Mouse (Mus musculus): Measurements from ENCODE around the gene Qtrt2. TPM values are rescaled to one million over a fixed set of nuclear protein-coding genes. Genes with fewer than 3 reads are reported as not detected.

The Qtrt2 gene
- total and polyA plus RNA-seq, 3 experiments, result 52.1 to 108 (median 60.0) TPM

DNA sequence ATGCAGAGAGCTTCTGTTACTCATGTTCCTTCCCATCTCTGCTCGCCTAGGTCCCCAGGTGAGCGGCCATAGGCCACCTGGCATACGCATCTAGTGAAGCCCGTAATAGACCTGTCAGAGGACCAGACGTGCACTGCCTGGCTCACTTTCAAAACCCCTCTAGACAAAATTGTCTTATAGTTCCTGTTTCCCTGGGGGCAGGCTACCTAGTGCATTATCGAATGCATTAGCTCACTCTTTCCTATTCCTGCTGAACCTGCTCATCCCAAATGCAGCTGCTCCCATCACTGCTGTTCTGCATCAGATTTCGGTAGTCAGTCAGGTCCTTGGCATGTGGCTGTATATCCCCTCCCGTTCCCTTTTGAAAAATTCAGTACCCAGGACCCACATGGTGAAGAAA is 8.2 kb upstream of the Qtrt2 start:
- no peaks in the 10 kb centered on the region for H3K4me1 ChIP-seq (ENCODE audit: control insufficient read depth in 1 of 2, insufficient read depth in 2 of 2)
- H3K4me2 ChIP-seq (ENCODE audit: insufficient read depth, low read depth, poor library complexity, severe bottlenecking), result no peak overlapping the region
- no peak for DNase-seq (ENCODE audit: extremely low read depth)

GRCm38 (mm10) chr16:43933041-43933440 is 6.4 kb upstream of the Qtrt2 start:
- no peak for TF ChIP-seq HCFC1 (IDR thresholded peaks at IDR 0.05; ENCODE audit: low read depth, low read length)
- no peak for TF ChIP-seq RAD21 (IDR thresholded peaks at IDR 0.05; ENCODE audit: low read depth, low read length)
- TF ChIP-seq JUN (IDR thresholded peaks at IDR 0.05; ENCODE audit: insufficient read depth, low read depth, low read length), result no peak
- TF ChIP-seq EP300 (IDR thresholded peaks at IDR 0.05; ENCODE audit: low read length), result no peak
- no peak for TF ChIP-seq MEF2A (IDR thresholded peaks at IDR 0.05; ENCODE audit: borderline replicate concordance, low read depth, low read length)
- no peak for TF ChIP-seq TBP (conservative IDR thresholded peaks at IDR 0.05; ENCODE audit: low read depth, low read length)
- TF ChIP-seq BHLHE40 (IDR thresholded peaks at IDR 0.05; ENCODE audit: low read depth, low read length), result no peak
- TF ChIP-seq RCOR1 (conservative IDR thresholded peaks at IDR 0.05; ENCODE audit: low read depth, low read length), result no peak
- no peak for TF ChIP-seq ZKSCAN1 (IDR thresholded peaks at IDR 0.05; ENCODE audit: borderline replicate concordance, low read depth, low read length)
- TF ChIP-seq SMC3 (IDR thresholded peaks at IDR 0.05; ENCODE audit: low read depth, low read length), result no peak
- TF ChIP-seq PAX5 (IDR thresholded peaks at IDR 0.05; ENCODE audit: low read length), result no peak
- no peak for TF ChIP-seq MAX (IDR thresholded peaks at IDR 0.05; ENCODE audit: low read length)
- TF ChIP-seq ETS1 (conservative IDR thresholded peaks at IDR 0.05; ENCODE audit: low read depth, low read length), result no peak
- Histone ChIP-seq H3K79me2 (replicated peaks; ENCODE audit: control insufficient read depth, extremely low read depth, insufficient read depth, poor library complexity, severe bottlenecking) (no peaks in the 10 kb centered on the region), H3K36me3 (replicated peaks in 1 of 2; ENCODE audit: control insufficient read depth in 1 of 2, insufficient read depth in 1 of 2, low read length in 1 of 2) (peaks cover 0 to 39% of the 10 kb centered on the region in 2 experiments), H3K4me3 (replicated peaks in 1 of 3; ENCODE audit: low read depth in 2 of 3, low read length in 2 of 3, poor library complexity in 1 of 3) (no peak overlapping the region), H3K27ac (ENCODE audit: insufficient read depth, low read depth) (no peak overlapping the region), H3K4me2 (ENCODE audit: insufficient read depth, low read depth, poor library complexity, severe bottlenecking) (no peak overlapping the region), H3K4me1 (ENCODE audit: control insufficient read depth in 1 of 2, insufficient read depth in 2 of 2) (no peaks in the 10 kb centered on the region), H3K9ac (ENCODE audit: insufficient read depth, low read depth) (no peak overlapping the region), H3K9me3 (replicated peaks; ENCODE audit: low read length) (no peaks in the 10 kb centered on the region), H3K27me3 (replicated peaks) (no peaks in the 10 kb centered on the region)
- in situ Hi-C loops (cut with MboI; ENCODE audit: low pct_ligation_motif_present, low pct_unique_long_range_greater_than_20kb, low sequenced_read_pairs), result no loop called here
- no peak for DNase-seq (ENCODE audit: extremely low read depth)
- dilution Hi-C loops (cut with MboI; ENCODE audit: extremely low pct_ligation_motif_present, extremely low pct_unique_long_range_greater_than_20kb, low sequenced_read_pairs), result no loop called here

More for the DNA sequence above, 8.2 kb upstream of the Qtrt2 start:
- Histone ChIP-seq H3K79me2 (replicated peaks; ENCODE audit: control insufficient read depth, extremely low read depth, insufficient read depth, poor library complexity, severe bottlenecking) (no peaks in the 10 kb centered on the region), H3K36me3 (replicated peaks in 1 of 2; ENCODE audit: control insufficient read depth in 1 of 2, insufficient read depth in 1 of 2, low read length in 1 of 2) (peaks cover 3 to 43% of the 10 kb centered on the region in 2 experiments), H3K9me3 (replicated peaks; ENCODE audit: low read length) (no peaks in the 10 kb centered on the region), H3K27ac (ENCODE audit: insufficient read depth, low read depth) (no peak overlapping the region), H3K27me3 (replicated peaks) (no peaks in the 10 kb centered on the region), H3K9ac (ENCODE audit: insufficient read depth, low read depth) (no peak overlapping the region), H3K4me3 (replicated peaks in 1 of 3; ENCODE audit: low read depth in 2 of 3, low read length in 2 of 3, poor library complexity in 1 of 3) (no peak overlapping the region)
- in situ Hi-C loops (cut with MboI; ENCODE audit: low pct_ligation_motif_present, low pct_unique_long_range_greater_than_20kb, low sequenced_read_pairs), result no loop called here
- dilution Hi-C loops (cut with MboI; ENCODE audit: extremely low pct_ligation_motif_present, extremely low pct_unique_long_range_greater_than_20kb, low sequenced_read_pairs), result no loop called here
- no peak for TF ChIP-seq ZNF384 (IDR thresholded peaks at IDR 0.05; ENCODE audit: low read depth, low read length)

DNA sequence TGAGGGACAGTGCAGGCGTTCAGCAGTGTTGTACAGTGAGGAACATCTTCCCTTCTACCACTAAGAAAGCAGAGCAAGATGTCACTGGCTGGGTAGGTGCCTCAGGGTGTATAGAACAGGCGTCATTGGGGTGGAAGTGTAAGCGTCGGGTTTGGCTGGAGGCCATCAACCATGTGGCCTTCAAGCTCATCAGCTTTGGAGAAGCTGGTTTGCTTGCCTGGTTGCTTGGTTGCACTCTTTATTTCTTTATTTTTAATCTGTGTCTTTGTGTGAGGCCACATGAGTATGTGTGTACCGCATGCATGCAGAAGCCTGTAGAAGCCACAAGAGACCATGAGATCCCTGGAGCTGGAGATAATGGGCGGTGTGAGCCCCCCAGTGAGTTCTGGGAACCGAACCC is 5.7 kb upstream of the Qtrt2 start:
- no peak for DNase-seq (ENCODE audit: extremely low read depth)
- no peaks in the 10 kb centered on the region for H3K79me2 ChIP-seq (replicated peaks; ENCODE audit: control insufficient read depth, extremely low read depth, insufficient read depth, poor library complexity, severe bottlenecking)
- H3K4me1 ChIP-seq (ENCODE audit: control insufficient read depth in 1 of 2, insufficient read depth in 2 of 2), result no peaks in the 10 kb centered on the region
- no peaks in the 10 kb centered on the region for H3K27me3 ChIP-seq (replicated peaks)
- H3K36me3 ChIP-seq (replicated peaks in 1 of 2; ENCODE audit: control insufficient read depth in 1 of 2, insufficient read depth in 1 of 2, low read length in 1 of 2), result peaks cover 0 to 37% of the 10 kb centered on the region in 2 experiments
- H3K27ac ChIP-seq (ENCODE audit: insufficient read depth, low read depth), result no peak overlapping the region
- no peak overlapping the region for H3K4me2 ChIP-seq (ENCODE audit: insufficient read depth, low read depth, poor library complexity, severe bottlenecking)
- dilution Hi-C loops (cut with MboI; ENCODE audit: extremely low pct_ligation_motif_present, extremely low pct_unique_long_range_greater_than_20kb, low sequenced_read_pairs) (no loop called here), in situ Hi-C loops (cut with MboI; ENCODE audit: low pct_ligation_motif_present, low pct_unique_long_range_greater_than_20kb, low sequenced_read_pairs) (no loop called here)
- no peaks in the 10 kb centered on the region for H3K9me3 ChIP-seq (replicated peaks; ENCODE audit: low read length)
- no peak overlapping the region for H3K9ac ChIP-seq (ENCODE audit: insufficient read depth, low read depth)
- H3K4me3 ChIP-seq (replicated peaks in 1 of 3; ENCODE audit: low read depth in 2 of 3, low read length in 2 of 3, poor library complexity in 1 of 3), result no peak overlapping the region
- TF ChIP-seq MAX (IDR thresholded peaks at IDR 0.05; ENCODE audit: low read length) (no peak), TCF12 (IDR thresholded peaks at IDR 0.05; ENCODE audit: low read depth, low read length) (no peak), CHD2 (IDR thresholded peaks at IDR 0.05; ENCODE audit: low read length) (no peak), SMC3 (IDR thresholded peaks at IDR 0.05; ENCODE audit: low read depth, low read length) (no peak), ZKSCAN1 (IDR thresholded peaks at IDR 0.05; ENCODE audit: borderline replicate concordance, low read depth, low read length) (no peak), EP300 (IDR thresholded peaks at IDR 0.05; ENCODE audit: low read length) (no peak), ELF1 (IDR thresholded peaks at IDR 0.05; ENCODE audit: low read depth, low read length) (no peak), MAFK (IDR thresholded peaks at IDR 0.05; ENCODE audit: insufficient replicate concordance, low read length) (no peak), MYC (IDR thresholded peaks at IDR 0.05; ENCODE audit: low read depth, low read length) (no peak), KAT2A (IDR thresholded peaks at IDR 0.05; ENCODE audit: insufficient replicate concordance, low read length) (no peak), HCFC1 (IDR thresholded peaks at IDR 0.05; ENCODE audit: low read depth, low read length) (no peak), ETS1 (conservative IDR thresholded peaks at IDR 0.05; ENCODE audit: low read depth, low read length) (no peak)
